Mouse (Mus musculus): ENCODE data around the gene Sf3a1.

The Sf3a1 gene

DNA sequence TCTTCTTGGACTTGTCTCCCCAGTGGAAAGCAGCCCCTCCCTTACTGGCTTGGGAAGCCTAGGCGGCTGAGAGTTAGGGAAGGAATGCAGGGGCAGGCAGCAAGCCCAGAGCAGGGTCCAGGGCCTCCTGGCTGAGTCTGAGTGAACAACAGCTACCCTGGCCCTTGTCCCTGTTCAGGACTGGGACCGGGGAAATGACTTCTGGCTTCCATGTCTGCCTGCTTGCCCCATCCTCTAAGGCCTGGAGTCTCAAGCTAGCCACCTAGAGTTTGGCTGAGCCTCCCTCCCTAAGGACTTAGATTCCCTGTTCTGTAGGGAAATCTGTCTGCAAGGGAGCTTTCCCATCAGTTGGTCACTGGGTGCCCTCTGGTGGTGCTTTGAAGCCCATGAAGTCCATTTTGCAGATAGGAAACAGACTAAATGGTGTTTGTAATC lies 59.2 kb downstream of the Sf3a1 start:
- DNase-seq, result peak; percentile 44

DNA sequence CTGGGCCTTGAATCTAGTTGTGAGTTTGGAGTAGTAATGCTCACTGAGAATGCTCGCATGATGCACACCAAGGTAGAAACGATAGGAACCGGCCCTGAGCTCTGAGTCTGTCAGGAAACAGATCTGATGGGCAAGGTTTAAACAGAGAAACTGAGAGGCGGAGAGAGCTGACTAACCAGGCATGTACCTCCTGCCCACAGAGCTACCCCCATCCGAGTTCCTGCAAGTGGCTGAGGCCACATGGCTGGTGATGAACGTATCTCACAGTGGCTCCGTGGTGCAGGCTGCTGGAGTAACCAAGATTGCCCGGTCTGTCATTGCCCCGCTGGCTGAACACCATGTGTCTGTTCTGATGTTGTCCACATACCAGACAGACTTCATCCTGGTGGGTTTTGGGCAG lies 59.8 kb downstream of the Sf3a1 start:
- no peak for DNase-seq

DNA sequence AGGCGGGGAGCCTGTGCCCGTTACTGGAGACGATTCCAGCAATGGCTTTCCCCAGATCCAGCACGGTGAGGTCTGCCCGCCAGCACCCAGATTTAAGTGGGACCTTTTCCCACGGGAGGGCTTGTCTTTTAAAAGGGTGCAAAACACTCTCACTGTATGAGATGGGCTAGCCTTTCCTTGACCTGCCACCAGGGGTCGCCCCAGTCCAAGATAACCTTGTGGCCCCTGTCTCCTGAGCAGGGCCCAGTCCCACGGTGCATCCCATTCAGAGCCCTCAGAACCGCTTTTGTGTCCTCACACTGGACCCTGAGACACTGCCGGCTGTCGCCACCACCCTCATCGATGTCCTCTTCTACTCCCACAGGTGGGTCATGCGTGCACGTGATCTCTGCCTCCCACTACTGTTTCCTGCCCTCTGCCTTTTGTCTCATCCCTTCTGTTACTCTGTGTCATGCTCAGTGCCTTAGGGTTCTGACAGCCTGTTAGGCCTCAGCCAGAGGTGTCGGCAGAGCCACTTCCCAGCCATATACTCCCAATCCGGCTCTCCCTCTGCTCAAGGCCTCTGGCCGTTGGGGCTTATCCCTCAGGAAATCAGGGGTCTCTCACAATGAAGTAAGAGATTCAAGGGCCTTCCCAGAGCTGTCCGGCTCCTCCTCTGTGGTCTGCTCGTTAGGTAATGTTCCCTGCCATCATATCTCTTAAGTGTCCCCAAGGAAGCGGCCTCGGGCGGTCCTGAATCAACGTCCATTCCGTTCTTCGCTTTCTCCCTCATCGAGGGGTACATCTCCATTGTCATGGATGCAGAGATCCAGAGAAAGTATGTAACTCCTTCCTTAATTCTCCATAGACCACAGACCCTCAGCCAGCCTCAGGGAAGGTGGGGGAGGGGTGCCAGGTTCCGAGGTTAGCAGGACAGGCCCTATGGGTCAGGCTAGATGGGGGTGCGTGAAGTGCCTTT lies 60.6 kb downstream of the Sf3a1 start:
- DNase-seq, result peak; percentile 74

DNA sequence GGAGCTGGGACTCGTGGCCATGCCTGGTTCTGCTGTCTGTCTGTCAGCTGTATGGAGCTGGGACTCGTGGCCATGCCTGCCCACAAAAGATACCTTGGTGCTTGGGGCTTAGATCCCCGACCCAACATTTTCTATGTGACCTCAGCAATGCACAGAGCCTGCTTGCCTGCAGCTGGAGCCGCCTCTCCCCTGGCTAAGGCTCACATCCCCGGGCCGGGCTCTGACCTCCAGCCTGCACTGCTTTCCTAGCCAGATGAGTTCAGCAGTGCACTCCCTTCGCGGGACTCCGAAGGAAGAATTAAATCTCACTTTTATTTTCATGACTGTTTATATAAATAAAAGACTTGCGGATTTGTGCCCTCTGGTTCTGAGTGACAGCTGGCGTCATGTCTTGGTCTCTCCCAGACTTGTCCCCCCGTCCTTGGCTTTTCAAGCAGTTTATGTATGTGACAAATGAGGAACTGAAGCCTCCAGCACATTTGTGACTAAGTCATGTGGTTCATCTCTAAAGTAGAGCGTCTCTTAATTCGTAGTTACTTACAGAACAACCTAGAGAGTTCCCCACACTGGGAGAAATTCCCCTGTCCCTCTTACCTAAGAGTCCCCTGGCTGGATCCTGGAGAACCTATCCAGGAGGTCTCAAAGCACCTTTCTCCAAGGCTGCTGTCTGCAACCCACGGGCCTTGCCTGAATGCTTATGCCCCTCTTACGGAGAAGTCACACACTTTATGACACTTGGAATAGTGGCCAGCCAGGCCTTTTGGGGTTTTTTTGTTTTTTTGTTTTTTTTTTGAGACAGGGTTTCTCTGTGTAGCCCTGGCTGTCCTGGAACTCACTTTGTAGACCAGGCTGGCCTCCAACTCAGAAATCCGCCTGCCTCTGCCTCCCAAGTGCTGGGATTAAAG lies 62.1 kb downstream of the Sf3a1 start:
- no peak for DNase-seq

DNA sequence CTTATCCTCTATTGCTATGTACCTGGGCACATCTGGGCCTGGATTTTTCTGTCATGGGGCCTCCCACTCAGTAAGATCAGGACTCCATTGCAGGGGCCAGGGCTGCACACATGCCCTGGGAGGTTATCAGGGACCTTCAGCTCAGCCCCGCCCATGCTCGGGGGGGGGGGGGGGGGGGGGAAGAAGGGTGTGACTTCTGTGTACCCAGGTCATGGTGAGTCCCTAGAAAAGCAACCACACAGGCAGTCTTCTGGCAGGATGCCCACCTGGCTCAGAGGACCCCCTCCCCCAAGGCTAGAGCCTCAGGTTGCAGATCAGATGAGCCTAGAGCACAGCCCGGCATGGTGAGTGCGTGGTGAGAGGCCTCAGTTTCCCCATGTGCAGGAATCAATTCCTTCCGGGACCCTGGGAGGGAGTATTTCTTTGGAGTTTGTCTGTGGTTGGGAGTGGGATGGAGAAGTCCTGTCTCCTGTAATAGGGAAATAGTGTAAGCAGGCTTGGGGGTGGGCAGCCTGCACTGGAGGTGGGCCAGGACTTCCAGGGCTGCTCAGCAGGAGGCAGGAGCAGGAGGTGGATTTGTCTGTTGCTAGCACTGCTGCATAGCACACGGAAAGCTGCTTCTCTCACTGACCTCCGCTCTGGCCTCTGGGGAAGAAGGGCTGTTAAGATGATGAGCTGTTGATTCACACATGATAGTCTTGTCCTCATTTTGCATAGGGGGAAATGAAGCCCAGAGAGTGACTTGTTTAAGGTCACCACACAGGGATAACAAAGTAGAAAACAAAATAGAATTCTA lies 63.4 kb downstream of the Sf3a1 start:
- DNase-seq, result no peak

DNA sequence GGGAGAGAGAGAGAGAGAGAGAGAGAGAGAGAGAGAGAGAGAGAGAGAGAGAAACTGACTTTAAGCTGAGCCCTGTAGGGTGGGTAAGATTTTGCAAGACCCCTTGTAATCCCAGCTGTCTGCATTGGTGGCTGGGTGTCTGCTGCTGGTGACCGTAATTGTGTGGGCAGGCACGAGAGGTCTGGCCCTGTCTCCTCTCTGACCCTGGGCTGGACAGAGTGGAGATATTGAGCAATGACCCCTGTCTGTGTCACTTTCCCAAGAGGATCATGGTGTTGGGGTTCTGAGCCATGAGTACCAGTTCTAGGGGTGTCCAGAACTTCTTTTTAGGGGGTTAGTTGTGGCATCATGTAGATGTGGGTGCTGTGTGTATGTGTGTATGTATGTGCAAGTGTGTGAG lies 64.1 kb downstream of the Sf3a1 start:
- no peak for DNase-seq

DNA sequence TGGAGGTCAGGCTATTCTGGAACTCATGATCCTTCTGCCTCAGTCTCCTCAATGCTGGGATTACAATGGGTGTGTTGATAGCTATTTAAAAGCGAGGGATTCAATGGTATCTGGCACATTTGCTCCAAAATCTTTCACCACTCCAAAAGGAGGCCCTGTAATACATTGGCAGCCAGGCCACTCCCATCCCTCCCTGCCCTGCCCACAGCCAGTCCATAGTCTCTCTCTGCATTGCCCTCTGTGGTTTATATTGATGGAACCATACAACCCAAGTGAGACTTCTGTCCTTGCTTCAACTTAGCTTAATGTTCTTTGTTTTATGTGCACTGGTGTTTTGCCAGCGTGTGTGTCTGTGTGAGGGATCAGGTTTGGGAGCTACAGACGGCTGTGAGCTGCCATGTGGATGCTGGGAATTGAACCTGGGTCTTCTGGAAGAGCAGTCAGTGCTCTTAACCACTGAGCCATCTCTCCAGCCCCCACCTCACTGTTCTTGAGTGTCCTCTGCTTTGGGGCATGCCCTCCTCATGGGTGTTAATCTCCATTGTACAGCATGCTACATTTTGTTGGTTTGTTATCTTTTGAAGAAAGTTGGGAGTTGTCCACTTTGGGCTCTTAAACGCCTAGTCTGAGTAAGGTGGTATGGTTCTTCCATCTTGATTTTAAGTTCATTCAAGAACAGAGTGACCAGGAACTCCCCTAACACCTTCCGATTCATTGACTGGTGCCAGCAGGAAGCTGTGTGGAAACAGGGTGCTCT lies 66.6 kb downstream of the Sf3a1 start:
- no peak for DNase-seq

DNA sequence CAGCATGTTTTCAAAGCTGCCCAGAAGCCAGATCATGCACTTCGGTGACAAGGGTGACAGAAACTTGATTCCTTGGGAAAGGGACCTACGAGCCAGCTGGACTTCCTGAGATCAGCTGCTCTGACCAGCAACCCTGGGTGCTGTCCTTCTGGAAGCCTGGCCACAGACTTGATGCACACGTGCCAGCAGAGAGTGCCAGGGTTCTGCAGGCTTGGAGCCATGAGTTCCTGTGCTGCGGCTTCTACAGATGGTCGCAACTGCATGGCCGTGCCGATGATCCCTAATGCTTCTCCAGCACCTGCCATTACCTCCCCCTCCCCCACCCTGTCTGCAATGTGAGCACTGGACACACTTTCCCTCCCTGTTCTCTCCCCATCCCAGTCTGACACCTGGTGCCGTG lies 68.3 kb downstream of the Sf3a1 start:
- DNase-seq, result peak; percentile 82

DNA sequence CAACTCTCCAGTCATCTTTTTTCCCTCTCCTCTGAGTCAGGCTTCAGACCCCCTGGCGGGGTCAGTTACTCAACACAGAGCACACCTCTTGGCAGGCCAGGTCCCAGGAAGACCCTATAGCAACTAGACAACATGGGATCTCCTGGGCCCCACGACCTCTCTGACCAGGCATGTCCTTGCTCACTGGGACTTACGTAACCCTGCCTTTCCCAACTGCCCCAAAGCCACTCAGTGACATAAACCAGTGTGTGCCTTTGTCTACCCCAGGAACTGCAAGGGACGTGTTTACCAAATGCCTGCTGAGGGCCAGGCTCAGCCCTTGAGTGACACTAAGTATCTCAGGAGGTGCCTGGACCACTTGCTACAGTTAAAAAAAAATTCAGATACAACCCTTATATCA lies 69.7 kb downstream of the Sf3a1 start:
- no peak for DNase-seq

DNA sequence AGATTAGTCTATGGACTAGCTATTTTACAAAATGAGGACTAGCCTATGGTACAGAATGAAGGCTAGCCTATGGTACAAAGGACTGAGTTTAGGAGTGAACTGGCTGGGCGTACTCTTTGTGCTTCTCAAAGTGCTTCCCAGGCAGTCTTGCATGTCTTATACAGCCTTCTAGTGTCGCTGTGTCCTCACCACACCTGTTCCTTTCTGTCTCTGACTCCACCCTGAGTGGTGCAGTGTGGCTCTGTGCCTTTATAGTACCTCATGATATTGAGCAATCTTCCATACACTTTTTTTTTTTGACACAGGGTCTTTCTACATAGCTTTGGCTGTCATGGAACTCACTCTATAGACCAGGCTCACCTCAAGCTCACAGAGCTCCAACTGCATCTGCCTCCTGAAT lies 71.3 kb downstream of the Sf3a1 start:
- no peak for DNase-seq

All from cerebellum, adult 11 months (tissue).